Mouse (Mus musculus): ENCODE measurements around the gene Cad.

The Cad gene

DNA sequence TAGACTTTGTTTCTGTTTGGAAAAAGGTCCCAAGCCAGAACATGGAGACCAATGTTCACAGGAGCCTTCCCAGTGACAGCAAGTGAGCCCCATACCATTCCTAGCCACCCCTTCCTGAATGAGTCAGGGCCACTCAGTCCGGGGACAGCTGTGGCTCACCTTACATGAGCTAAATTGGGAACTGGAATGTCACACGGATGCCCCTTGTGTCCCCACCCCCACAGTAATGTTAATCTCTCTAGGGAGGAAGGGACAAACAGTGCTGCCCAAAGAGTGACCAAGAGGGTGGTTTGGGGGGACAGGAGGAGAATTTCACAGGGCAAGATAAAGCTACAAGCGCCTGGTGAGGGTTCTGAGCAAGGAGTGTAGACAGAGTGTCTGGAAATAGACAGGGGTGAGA, 61.8 kb downstream of the Cad start, which contains the start of gene Trim54:
Trim54 (plus strand) TSS at position 359 of the 400 bp plus-strand sequence.
- DNase-seq: no peak

DNA sequence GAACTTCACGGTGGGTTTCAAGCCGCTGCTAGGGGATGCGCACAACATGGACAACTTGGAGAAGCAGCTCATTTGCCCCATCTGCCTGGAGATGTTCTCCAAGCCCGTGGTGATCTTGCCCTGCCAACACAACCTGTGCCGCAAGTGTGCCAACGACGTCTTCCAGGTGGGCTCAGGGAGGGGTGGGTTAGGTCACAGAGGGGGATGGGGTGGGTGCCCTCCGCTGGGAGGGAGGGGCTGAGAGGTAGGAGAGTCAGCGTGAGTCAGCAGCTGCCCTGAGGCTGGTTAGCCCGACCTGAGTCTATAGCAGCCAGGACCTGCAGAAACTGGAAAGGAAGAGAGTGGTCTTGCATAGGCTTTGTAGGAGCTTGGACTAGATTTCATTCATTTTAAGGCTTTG, 62.3 kb downstream of the Cad start:
- no peak for DNase-seq

DNA sequence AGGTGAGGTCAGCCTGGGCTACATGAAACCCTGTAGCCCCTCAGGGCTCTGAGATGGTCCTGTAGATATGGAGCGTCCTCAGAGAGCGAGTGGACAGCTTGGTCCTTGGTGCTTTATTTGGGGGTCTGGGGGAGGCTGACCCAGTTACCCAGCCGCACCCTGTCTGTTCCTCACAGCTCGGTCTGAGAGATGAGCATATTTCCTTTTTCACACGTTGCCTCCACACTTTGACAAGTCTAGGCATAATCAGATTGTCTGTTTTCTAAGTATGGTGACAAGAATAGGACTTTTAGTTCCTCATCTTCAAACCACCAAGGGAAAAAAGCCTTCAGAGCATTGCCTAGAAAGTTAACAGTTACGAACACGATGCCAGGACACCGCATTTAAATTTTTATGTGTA, 66.5 kb downstream of the Cad start:
- no peak for DNase-seq

DNA sequence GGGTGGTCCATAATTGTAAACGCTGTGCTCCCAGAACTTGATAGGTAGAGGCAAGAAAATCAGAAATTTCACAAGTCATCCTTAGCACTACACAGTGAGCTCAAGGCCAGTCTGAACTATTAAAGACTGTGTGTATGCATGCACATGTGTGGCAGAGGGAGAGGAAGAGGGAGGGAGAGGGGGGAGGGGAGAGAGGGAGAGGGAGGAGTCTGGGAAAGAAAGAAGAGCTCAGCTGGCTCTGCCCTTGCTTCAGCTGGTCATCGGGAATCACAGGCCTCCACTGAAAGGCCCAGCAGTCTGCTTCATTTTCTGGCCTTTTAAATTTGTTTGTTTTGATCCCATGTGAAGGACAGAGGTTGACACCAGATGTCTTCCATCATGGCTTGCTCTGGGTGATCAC, 68.9 kb downstream of the Cad start:
- DNase-seq: no peak

DNA sequence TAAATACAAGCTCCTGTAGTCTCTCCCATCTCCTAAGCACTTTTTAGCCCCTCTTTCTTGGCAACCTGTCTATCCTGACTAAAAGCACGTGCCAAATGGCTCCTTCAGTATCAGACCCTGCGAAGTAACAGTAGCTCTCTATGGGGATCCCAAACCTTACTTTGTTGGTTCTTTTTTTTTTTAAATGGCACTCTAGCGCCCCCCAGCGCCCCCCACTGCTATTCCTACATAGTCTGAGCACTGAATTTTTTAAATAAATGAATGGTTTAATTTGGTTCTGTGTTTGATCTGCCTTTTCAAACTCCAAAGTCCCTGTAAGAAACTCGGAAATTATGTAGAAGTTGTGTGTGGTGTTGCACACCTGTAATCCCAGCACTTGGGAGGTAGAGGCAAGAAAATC, 71.5 kb downstream of the Cad start:
- DNase-seq: no peak

Measured in lung, postnatal 10 days (tissue).